Mouse (Mus musculus): ENCODE measurements at regions not wholly inside any gene's neighbourhood (a gene's known extent, or its start where the extent isn't known, plus 50 kb on each side); places are given as distances from the start of the nearest gene placed in this dataset.

- no peak for DNase-seq (ENCODE audit: low read depth, low spot score)
Measured at GRCm38 (mm10) chr16:13036596-13036995, 72.9 kb upstream of the Ercc4 start.

- no peak for DNase-seq (ENCODE audit: low read depth, low spot score)
Measured at GRCm38 (mm10) chr16:13040312-13041100, 69.0 kb upstream of the Ercc4 start.

GRCm38 (mm10) chr16:13041356-13041755 is 68.1 kb upstream of the Ercc4 start:
- DNase-seq (ENCODE audit: low read depth, low spot score): no peak

GRCm38 (mm10) chr16:13045079-13045590 is 64.3 kb upstream of the Ercc4 start:
- DNase-seq (ENCODE audit: low read depth, low spot score): no peak

- DNase-seq (ENCODE audit: low read depth, low spot score): no peak
Measured at GRCm38 (mm10) chr16:13046366-13047120, 62.9 kb upstream of the Ercc4 start.

- DNase-seq (ENCODE audit: low read depth, low spot score): no peak
Measured at GRCm38 (mm10) chr16:13049321-13049720, 60.2 kb upstream of the Ercc4 start.

GRCm38 (mm10) chr16:13050225-13050892 is 59.1 kb upstream of the Ercc4 start:
- DNase-seq (ENCODE audit: low read depth, low spot score): no peak

GRCm38 (mm10) chr16:13054956-13055355 is 54.5 kb upstream of the Ercc4 start:
- no peak for DNase-seq (ENCODE audit: low read depth, low spot score)

Measured in brain, embryonic 18.5 days (tissue).